Mouse (Mus musculus) heart, postnatal 25 days (tissue): ENCODE data around the gene Kank2. TPM values are rescaled to one million over a fixed set of nuclear protein-coding genes. Genes with fewer than 3 reads are reported as not detected.
A peak's percentile ranks its signal among the peaks of the same experiment; 100 is the strongest.
"Not testable (repeated sequence)": the region's sequence is repeated elsewhere in the genome, so short reads cannot be mapped to it uniquely, and the experiment has no call there.

ENCODE experiments used
- DNase-seq: peaks from one replicate; pipeline ENCODE4 v3.0.0; 2022; ENCODE audit warnings: low spot score
- intact Hi-C: fragments of 180-260 bp; cut with DNase I; formaldehyde crosslinking; loops from one replicate; pipeline ENCODE4 v1.15.1; 2025
- total RNA-seq, 2 experiments: library from RNA; stranded (reverse); gene quantifications; 2 replicates each; pipeline ENCODE4 v1.2.3; 2021

Kank2 gene
- total RNA-seq, 2 experiments from 2014 or later, result 52.5 to 58.0 TPM

DNA sequence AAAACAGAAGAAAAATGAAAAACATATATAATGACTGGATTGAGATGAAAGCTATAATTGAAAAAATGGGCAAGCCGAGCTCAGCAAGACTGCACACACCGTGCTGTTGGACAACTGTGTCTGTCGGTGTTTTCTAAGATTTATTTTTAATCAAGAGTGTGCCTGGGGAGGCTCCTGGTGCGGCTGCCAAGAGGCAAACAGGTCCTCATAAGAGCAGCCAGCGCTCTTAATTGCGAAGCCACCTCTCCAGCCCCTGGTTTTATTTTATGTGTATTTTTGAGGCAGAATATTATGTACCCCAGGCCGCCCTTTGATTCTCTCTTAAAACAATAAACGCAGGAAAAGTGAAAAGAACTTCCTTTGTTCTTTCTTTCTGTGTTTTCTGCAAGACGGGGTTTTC, 10.3 kb downstream of the Kank2 start:
- DNase-seq, result no peak
- intact Hi-C loops, result no loop called here

DNA sequence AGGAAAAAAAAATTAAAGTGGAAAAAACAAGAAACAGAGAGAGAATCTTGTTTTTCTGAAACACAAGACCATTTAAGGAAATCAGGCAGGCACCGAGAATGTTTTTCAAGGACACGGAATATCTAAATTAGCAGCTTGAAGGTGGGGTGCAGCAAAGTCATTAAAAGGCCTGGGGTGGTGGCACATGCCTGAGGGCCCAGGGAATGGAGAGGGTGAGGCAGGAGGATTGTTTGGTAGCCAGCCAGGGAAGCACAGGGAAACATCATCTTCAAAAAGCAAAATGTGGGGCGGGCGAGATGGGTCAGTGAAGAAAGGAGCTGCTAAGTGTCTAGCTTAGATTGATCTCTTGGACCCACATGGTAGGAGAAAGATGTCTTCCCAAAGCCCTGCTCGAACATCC, 10.9 kb downstream of the Kank2 start:
- no peak for DNase-seq
- intact Hi-C loops, result loop anchor here (1.0 kb wide), 1 partner anchor 17 kb away; no protein-coding TSS in a partner anchor

- no peak for DNase-seq
- intact Hi-C loops, result loop anchor here (1.0 kb wide), 1 partner anchor 17 kb away; no protein-coding TSS in a partner anchor
Observed at GRCm38 (mm10) chr9:21786906-21787305, 11.6 kb downstream of the Kank2 start.

DNA sequence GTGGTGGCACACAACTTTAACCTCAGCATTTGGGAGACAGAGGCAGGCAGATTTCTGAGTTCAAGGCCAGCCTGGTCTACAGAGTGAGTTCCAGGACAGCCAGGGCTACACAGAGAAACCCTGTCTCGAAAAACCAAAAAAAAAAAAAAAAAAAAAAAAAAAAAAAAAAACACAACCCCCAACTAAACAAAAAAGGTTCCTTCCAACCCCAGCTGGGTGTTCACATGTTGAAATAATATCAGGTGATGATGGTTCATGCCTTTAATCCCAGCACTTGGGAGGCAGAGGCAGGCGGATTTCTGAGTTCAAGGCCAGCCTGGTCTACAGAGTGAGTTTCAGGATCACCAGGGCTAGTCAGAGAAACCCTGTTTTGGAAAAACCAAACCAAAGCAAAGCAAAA, 12.2 kb downstream of the Kank2 start:
- intact Hi-C loops, DNase-seq: not testable (repeated sequence)

GRCm38 (mm10) chr9:21784517-21785307, 13.8 kb downstream of the Kank2 start:
- intact Hi-C loops, result no loop called here
- DNase-seq, result no peak

DNA sequence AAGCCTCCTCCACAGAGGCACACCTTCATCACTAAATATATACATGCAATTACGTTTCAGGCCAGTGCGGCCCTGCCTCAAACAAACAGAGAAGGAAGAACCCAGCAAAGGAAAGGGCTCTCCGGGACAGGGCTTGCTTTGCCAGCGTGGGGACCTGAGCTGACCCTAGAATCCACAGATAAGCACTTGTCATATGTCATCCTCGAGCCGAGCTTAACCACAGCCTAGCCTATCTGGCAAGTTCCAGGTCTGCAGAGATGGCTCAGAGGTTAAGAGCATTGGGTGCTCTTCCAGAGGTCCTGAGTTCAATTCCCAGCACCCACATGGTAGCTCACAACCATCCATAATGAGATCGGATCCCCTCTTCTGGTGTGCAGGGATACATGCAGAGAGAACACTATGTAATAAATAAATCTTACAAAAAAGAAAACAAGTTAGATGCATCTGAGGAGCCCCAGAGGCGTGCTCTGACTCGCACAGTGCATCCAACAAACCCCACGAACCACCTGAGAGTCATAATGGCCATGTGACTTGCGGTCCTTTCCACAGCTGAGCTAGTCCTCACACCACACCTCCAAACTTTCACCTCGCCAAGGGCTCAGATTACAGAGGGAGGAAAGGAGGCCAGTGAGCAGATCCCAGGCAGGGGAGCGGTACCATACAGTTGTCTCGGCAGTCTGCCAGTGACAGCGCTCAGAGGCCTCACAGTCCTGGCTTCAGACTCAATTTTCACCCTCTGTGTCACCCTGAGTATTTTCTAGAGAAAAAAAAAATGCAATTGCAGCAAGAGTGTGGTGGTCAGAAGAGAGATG, 16.7 kb downstream of the Kank2 start:
- intact Hi-C loops, result no loop called here
- DNase-seq, result no peak

- intact Hi-C loops, result no loop called here
- DNase-seq, result no peak
Observed at GRCm38 (mm10) chr9:21777726-21778125, 20.8 kb downstream of the Kank2 start.

DNA sequence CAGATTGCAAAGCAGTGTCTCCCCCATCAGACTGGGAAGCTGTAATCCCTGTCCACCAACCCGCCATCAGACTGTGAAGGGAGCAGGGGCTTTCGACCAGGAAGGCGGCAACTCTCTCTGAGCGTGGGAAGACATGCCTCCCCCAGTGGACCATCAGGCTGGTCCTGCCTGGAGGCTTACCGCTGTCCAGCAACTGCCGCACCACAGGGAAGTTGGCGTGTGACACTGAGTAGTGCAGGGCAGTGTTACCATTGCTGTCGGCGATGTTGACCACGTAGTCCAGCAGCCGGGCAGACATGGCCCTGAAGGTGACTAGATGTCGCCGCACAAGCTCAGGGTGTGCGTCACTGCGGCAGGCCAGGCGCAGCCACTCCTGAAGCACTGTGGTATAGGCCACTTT, 24.2 kb downstream of the Kank2 start:
- intact Hi-C loops, result no loop called here
- DNase-seq, result no peak

GRCm38 (mm10) chr9:21773396-21773795, 25.1 kb downstream of the Kank2 start:
- intact Hi-C loops, DNase-seq: not testable (repeated sequence)

GRCm38 (mm10) chr9:21769558-21770183, 28.9 kb downstream of the Kank2 start:
- DNase-seq, result peak; percentile 46
- intact Hi-C loops, result no loop called here

DNA sequence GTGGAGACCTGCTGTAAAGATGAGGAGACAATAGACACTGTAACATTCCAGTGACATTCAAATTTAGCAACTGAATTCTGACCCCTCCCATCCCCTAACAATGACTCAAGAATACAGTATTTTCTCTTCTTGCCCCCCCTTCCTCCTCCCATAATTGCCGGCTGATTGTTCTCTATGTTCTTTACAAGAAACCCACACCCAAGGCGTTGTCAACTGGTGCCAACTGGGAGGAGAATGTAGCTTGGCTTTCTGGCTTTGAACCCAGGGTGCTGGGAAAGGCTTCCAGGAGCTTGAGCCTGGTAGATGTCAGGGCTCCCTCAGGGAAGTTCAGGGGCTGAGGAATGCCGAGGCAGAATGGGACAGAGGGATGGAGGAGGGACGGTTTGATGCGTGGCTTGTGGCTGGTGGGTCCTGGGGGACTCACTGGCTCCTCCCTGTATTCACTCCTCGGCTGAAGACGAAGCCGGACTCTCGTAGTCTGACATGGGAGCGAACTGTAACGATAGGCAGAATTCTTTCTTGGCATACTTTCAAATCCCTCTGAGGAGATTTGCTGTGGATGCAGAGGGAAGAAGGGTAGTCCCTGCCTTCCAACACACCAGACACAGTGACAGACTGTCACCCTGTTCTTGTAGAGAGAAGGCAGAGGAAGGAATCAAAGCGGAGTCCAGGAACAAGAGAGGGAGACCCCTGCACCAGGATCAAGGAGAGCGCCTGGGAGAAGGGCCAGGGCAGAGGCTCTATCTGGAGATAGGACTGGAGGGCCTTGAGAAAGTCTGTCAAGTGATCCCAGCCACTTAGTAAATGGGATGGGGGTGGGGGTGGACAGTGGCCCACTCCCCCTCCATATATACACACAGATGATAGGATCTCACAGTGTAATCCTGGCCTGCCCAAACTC, 29.8 kb downstream of the Kank2 start:
- intact Hi-C loops, result no loop called here
- peak; percentile 50 for DNase-seq

- intact Hi-C loops, result no loop called here
Observed at GRCm38 (mm10) chr9:21767896-21768295, 30.6 kb downstream of the Kank2 start.

GRCm38 (mm10) chr9:21764084-21764999, 34.2 kb downstream of the Kank2 start:
- intact Hi-C loops, result no loop called here
- no peak for DNase-seq

More at GRCm38 (mm10) chr9:21767896-21768295, 30.6 kb downstream of the Kank2 start:
- DNase-seq, result peak; percentile 59

DNA sequence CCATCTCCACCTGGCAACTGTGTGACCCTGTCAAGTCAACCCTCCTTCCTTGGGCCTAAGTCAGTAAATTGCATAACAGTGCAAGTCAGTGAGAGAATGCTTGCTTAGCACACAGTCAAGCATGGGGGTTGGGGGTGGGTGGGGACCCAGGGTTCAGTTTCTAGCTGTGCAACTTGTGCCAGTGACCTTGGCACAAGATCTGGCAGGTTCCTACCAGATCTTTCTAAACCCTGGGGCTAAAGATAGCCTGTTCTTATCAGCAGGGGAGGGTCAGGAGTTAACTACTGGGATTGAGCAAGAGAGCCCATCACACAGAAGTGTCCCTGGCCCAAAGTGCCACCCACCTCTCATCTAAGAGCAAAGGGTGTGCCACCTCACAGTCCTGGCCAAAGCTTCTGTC, 36.4 kb downstream of the Kank2 start:
- intact Hi-C loops, result no loop called here
- DNase-seq, result no peak

- intact Hi-C loops, result no loop called here
- peak; percentile 90 for DNase-seq
Observed at GRCm38 (mm10) chr9:21760155-21761088, 38.1 kb downstream of the Kank2 start, which contains the start of gene Spc24. Gene Spc24, minus strand, starts transcription at chr9:21760303.

GRCm38 (mm10) chr9:21759718-21760117, 38.8 kb downstream of the Kank2 start:
- no peak for DNase-seq
- intact Hi-C loops, result no loop called here
